ENCODE assay signal across 16 mouse cellular contexts in the genomic region with DNA sequence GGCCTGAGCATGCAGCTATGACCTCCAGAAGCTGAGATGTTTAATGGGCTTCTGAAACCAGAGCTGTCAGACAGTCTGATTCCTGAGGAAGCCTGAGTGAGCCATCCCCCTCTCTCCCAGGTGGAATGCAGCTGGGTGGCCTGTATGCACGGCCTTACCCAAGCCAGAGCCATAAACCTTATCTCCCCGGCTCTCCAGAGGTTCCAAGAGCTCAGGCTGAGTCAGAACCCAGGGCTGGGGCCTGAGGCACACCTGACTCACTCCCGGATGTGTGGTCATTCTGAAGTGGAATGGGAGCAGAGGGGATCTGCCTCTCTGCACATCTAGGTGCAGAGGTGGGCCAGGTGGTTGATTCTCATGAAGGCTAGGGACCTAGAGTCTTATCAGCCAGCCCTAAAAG. TPM values are rescaled to one million over a fixed set of nuclear protein-coding genes. Genes with fewer than 3 reads are reported as not detected.
A peak's percentile ranks its signal among the peaks of the same experiment; 100 is the strongest.
DNase-seq lines count a peak whose midpoint lies in the region; ATAC-seq and TF ChIP-seq lines count a peak whose summit lies in the region.
"Had no signal": no experiment of that assay in that cellular context is flagged by ENCODE, and none has a peak within 500 bp of the region (broad histone marks: within the 10 kb centered on the region; RNA-seq: fewer than 3 reads in every experiment).

No protein-coding gene starts in this region.

- intact Hi-C loops in heart, adult 2 months (cut with DNase I): no loop called here

- H3K27ac ChIP-seq in heart, embryonic 15.5 days: peak overlapping the region; percentile 61
- no peak overlapping the region for H3K27ac ChIP-seq in heart, adult 2 months
- H3K27ac ChIP-seq in testis, adult 2 months (ENCODE audit: control insufficient read depth, insufficient read depth, low read depth, low read length): no peak overlapping the region
- peak overlapping the region; percentile 90 for H3K27ac ChIP-seq in stomach, embryonic 16.5 days (ENCODE audit: low read length)
- no peak overlapping the region for H3K27ac ChIP-seq in hindbrain, embryonic 16.5 days (ENCODE audit: low read depth, low read length)
- H3K27ac ChIP-seq: hindbrain, embryonic 13.5 days; limb, embryonic 13.5 days; midbrain, embryonic 10.5 days; neural tube, embryonic 13.5 days had no signal

- DNase-seq in heart, adult 2 months: no peak
- no peak for DNase-seq in testis, postnatal 10 days (ENCODE audit: low spot score)
- peak; percentile 25 for DNase-seq in heart, postnatal 4 days
- no peak for DNase-seq in cerebellum, postnatal 25 days
- DNase-seq: cerebellum, adult 9-11 months; layer of hippocampus, adult 9-11 months; right cerebral cortex, postnatal 14 days; thymus, adult 18-20 months had no signal

- 0 out of 2 replicates have a peak, but pooled peaks have one; percentile 40 for ATAC-seq in heart, embryonic 15.5 days (replicated peaks; ENCODE audit: insufficient number of reproducible peaks, insufficient read depth, low FRiP score, low read depth)
- peak; percentile 76 for ATAC-seq in stomach, embryonic 16.5 days (ENCODE audit: insufficient read depth, low FRiP score)
- no peak for ATAC-seq in hindbrain, embryonic 16.5 days

- no peaks in the 10 kb centered on the region for H3K9me3 ChIP-seq in heart, embryonic 15.5 days (replicated peaks)
- H3K9me3 ChIP-seq in stomach, embryonic 16.5 days (replicated peaks; ENCODE audit: control insufficient read depth, low read length): no peaks in the 10 kb centered on the region
- no peaks in the 10 kb centered on the region for H3K9me3 ChIP-seq in hindbrain, embryonic 16.5 days (ENCODE audit: control insufficient read depth, low read length)
- H3K9me3 ChIP-seq: hindbrain, embryonic 13.5 days; limb, embryonic 13.5 days; midbrain, embryonic 10.5 days; neural tube, embryonic 13.5 days had no signal

- H3K4me1 ChIP-seq in heart, embryonic 15.5 days (replicated peaks): peaks cover 26% of the 10 kb centered on the region
- H3K4me1 ChIP-seq in heart, adult 2 months (ENCODE audit: control insufficient read depth, insufficient read depth, low read length): no peaks in the 10 kb centered on the region; the same call in 1 of the 2 replicates
- H3K4me1 ChIP-seq in testis, adult 2 months (ENCODE audit: control insufficient read depth, insufficient read depth, low read length): peaks cover 23% of the 10 kb centered on the region
- peaks cover 29% of the 10 kb centered on the region for H3K4me1 ChIP-seq in stomach, embryonic 16.5 days (ENCODE audit: control insufficient read depth, insufficient read depth, low read length)
- H3K4me1 ChIP-seq in hindbrain, embryonic 16.5 days (ENCODE audit: control insufficient read depth, insufficient read depth, low read depth, low read length): no peaks in the 10 kb centered on the region; the same call in 1 of the 2 replicates

- H3K4me3 ChIP-seq in heart, embryonic 15.5 days: no peak overlapping the region
- H3K4me3 ChIP-seq in heart, adult 2 months: no peak overlapping the region
- peak overlapping the region; percentile 3 for H3K4me3 ChIP-seq in testis, adult 2 months (ENCODE audit: control insufficient read depth, low read depth, low read length)
- H3K4me3 ChIP-seq in stomach, embryonic 16.5 days (replicated peaks; ENCODE audit: low read length): no peak overlapping the region
- no peak overlapping the region for H3K4me3 ChIP-seq in hindbrain, embryonic 16.5 days (ENCODE audit: low read length)
- H3K4me3 ChIP-seq: hindbrain, embryonic 13.5 days; limb, embryonic 13.5 days; midbrain, embryonic 10.5 days; neural tube, embryonic 13.5 days had no signal

- WGBS in heart, embryonic 15.5 days: 14% methylated on average over 3 of the region's 3 CpGs
- 33% methylated on average over 3 of the region's 3 CpGs for WGBS in heart, adult 2 months
- 32% methylated on average over 3 of the region's 3 CpGs for WGBS in stomach, embryonic 16.5 days
- WGBS in hindbrain, embryonic 16.5 days: 62% methylated on average over 3 of the region's 3 CpGs

- no peak overlapping the region for H3K9ac ChIP-seq in heart, embryonic 15.5 days
- no peak overlapping the region for H3K9ac ChIP-seq in heart, adult 2 months (ENCODE audit: low read depth, low read length)
- H3K9ac ChIP-seq in stomach, embryonic 16.5 days (ENCODE audit: low read length): peak overlapping the region; percentile 51
- H3K9ac ChIP-seq in hindbrain, embryonic 16.5 days (ENCODE audit: low read depth, low read length): no peak overlapping the region
- H3K9ac ChIP-seq: hindbrain, embryonic 13.5 days; limb, embryonic 13.5 days; neural tube, embryonic 13.5 days had no signal

- no peak for TF ChIP-seq POLR2A in heart, adult 2 months (IDR thresholded peaks at IDR 0.05; ENCODE audit: insufficient read depth, low read depth, low read length)
- TF ChIP-seq POLR2A in testis, adult 2 months (IDR thresholded peaks at IDR 0.05; ENCODE audit: control insufficient read depth, low read depth, low read length): no peak

- H3K4me2 ChIP-seq in heart, embryonic 15.5 days: no peak overlapping the region
- H3K4me2 ChIP-seq in stomach, embryonic 16.5 days (ENCODE audit: low read depth, low read length): peak overlapping the region; percentile 13
- no peak overlapping the region for H3K4me2 ChIP-seq in hindbrain, embryonic 16.5 days (ENCODE audit: low read length)
- H3K4me2 ChIP-seq: hindbrain, embryonic 13.5 days; limb, embryonic 13.5 days; neural tube, embryonic 13.5 days had no signal

- no peak for TF ChIP-seq EP300 in heart, adult 2 months (IDR thresholded peaks at IDR 0.05; ENCODE audit: insufficient read depth, low read depth, low read length)

- no peaks in the 10 kb centered on the region for H3K36me3 ChIP-seq in heart, embryonic 15.5 days
- no peaks in the 10 kb centered on the region for H3K36me3 ChIP-seq in heart, adult 2 months (ENCODE audit: control insufficient read depth, insufficient read depth, low read length)
- no peaks in the 10 kb centered on the region for H3K36me3 ChIP-seq in testis, adult 2 months (ENCODE audit: control insufficient read depth, insufficient read depth, low read length)
- no peaks in the 10 kb centered on the region for H3K36me3 ChIP-seq in stomach, embryonic 16.5 days (ENCODE audit: control insufficient read depth, insufficient read depth, low read length)
- H3K36me3 ChIP-seq in hindbrain, embryonic 16.5 days (ENCODE audit: control insufficient read depth, insufficient read depth, low read length): no peaks in the 10 kb centered on the region
- H3K36me3 ChIP-seq: hindbrain, embryonic 13.5 days; limb, embryonic 13.5 days; midbrain, embryonic 10.5 days; neural tube, embryonic 13.5 days had no signal

- H3K27me3 ChIP-seq in heart, embryonic 15.5 days: no peaks in the 10 kb centered on the region
- no peaks in the 10 kb centered on the region for H3K27me3 ChIP-seq in heart, adult 2 months (ENCODE audit: control insufficient read depth, insufficient read depth, low read length)
- no peaks in the 10 kb centered on the region for H3K27me3 ChIP-seq in testis, adult 2 months (ENCODE audit: control insufficient read depth, insufficient read depth, low read length)
- H3K27me3 ChIP-seq in stomach, embryonic 16.5 days (ENCODE audit: control insufficient read depth, insufficient read depth, low read length): no peaks in the 10 kb centered on the region
- no peaks in the 10 kb centered on the region for H3K27me3 ChIP-seq in hindbrain, embryonic 16.5 days (replicated peaks; ENCODE audit: control insufficient read depth, insufficient read depth, low read length)
- H3K27me3 ChIP-seq: hindbrain, embryonic 13.5 days; neural tube, embryonic 13.5 days had no signal

- no peaks in the 10 kb centered on the region for H3K79me2 ChIP-seq in heart, adult 2 months (replicated peaks; ENCODE audit: control insufficient read depth, insufficient read depth, low read length)

- TF ChIP-seq CTCF in heart, adult 2 months (IDR thresholded peaks at IDR 0.05): no peak
- TF ChIP-seq CTCF in testis, adult 2 months (IDR thresholded peaks at IDR 0.05; ENCODE audit: control insufficient read depth, insufficient read depth, insufficient replicate concordance, low read depth, low read length): no peak

RNA-seq across cellular contexts. Expression of a gene that starts 11.8 kb away (rescaled TPM):
- polyA plus RNA-seq in heart, embryonic 15.5 days (2015; fragmentation: Nextera tagmentation; extraction: Ambion mirVana): 30.3 and 197 TPM in 2 replicates
- total RNA-seq in heart, adult 2 months (2021): 1 to 10 TPM; 1.7 TPM
- 2.3 and 9.8 TPM in 2 replicates for polyA plus RNA-seq in heart, adult 2 months (2012; rRNA removed)
- polyA plus RNA-seq in testis, adult 2 months (2012; rRNA removed): 9.3 and 16.7 TPM in 2 replicates
- 1 to 10 TPM; 6.2 to 6.4 TPM for total RNA-seq in heart, postnatal 4 days (2021)
- polyA plus RNA-seq in stomach, embryonic 16.5 days (2015; fragmentation: Nextera tagmentation; extraction: Ambion mirVana): 1,152 and 1,422 TPM in 2 replicates
- polyA plus RNA-seq in hindbrain, embryonic 16.5 days (2015; fragmentation: Nextera tagmentation; extraction: Ambion mirVana): 5.4 and 6.2 TPM in 2 replicates

RNA-seq across cellular contexts. Expression of a gene that starts 11.9 kb away (rescaled TPM):
- polyA plus RNA-seq in heart, embryonic 15.5 days (2015; fragmentation: Nextera tagmentation; extraction: Ambion mirVana): 33.1 and 213 TPM in 2 replicates
- total RNA-seq in heart, adult 2 months (2021): 1 to 10 TPM; 2.6 to 2.7 TPM
- 2.7 and 6.7 TPM in 2 replicates for polyA plus RNA-seq in heart, adult 2 months (2012; rRNA removed)
- polyA plus RNA-seq in testis, adult 2 months (2012; rRNA removed): 0.52 and 5.1 TPM in 2 replicates
- 10 to 100 TPM; 14.9 to 15.4 TPM for total RNA-seq in heart, postnatal 4 days (2021)
- polyA plus RNA-seq in stomach, embryonic 16.5 days (2015; fragmentation: Nextera tagmentation; extraction: Ambion mirVana): 550 and 609 TPM in 2 replicates
- 11.8 and 13.6 TPM in 2 replicates for polyA plus RNA-seq in hindbrain, embryonic 16.5 days (2015; fragmentation: Nextera tagmentation; extraction: Ambion mirVana)

RNA-seq across cellular contexts. Expression of a gene that starts 57.5 kb away (rescaled TPM):
- polyA plus RNA-seq in heart, embryonic 15.5 days (2015; fragmentation: Nextera tagmentation; extraction: Ambion mirVana): 56.5 and 71.8 TPM in 2 replicates
- total RNA-seq in heart, adult 2 months (2021): 100 to 1,000 TPM; 138 to 177 TPM
- 50.7 and 87.9 TPM in 2 replicates for polyA plus RNA-seq in heart, adult 2 months (2012; rRNA removed)
- 75.6 and 75.9 TPM in 2 replicates for polyA plus RNA-seq in testis, adult 2 months (2012; rRNA removed)
- total RNA-seq in heart, postnatal 4 days (2021): 100 to 1,000 TPM; 142 to 145 TPM
- 108 and 122 TPM in 2 replicates for polyA plus RNA-seq in stomach, embryonic 16.5 days (2015; fragmentation: Nextera tagmentation; extraction: Ambion mirVana)
- 76.0 and 84.8 TPM in 2 replicates for polyA plus RNA-seq in hindbrain, embryonic 16.5 days (2015; fragmentation: Nextera tagmentation; extraction: Ambion mirVana)

Comparison
In these comparisons a context has a peak if more than half of its experiments do, and no peak if none do; other contexts are left out.
1. H3K27ac ChIP-seq: peak in heart, embryonic 15.5 days (single experiment) and stomach, embryonic 16.5 days (single experiment); none in heart, adult 2 months (single experiment), testis, adult 2 months (single experiment) and hindbrain, embryonic 16.5 days (single experiment).